Mouse (Mus musculus) retina, embryonic 14.5 days (tissue): ENCODE data around the gene Necab2.

Source experiments
- DNase-seq: peaks from one replicate; pipeline ENCODE4 v3.0.0-alpha.2; 2015; ENCODE audit warnings: low spot score

The Necab2 gene

GRCm38 (mm10) chr8:119446211-119446989, at the start of gene Necab2:
Gene Necab2, plus strand, starts transcription at chr8:119446719.
- peak; percentile 95 for DNase-seq

- no peak for DNase-seq
Measured at GRCm38 (mm10) chr8:119398558-119398957, 48.0 kb upstream of the Necab2 start.

GRCm38 (mm10) chr8:119399255-119399654, 47.3 kb upstream of the Necab2 start:
- no peak for DNase-seq

- DNase-seq = no peak
Measured at GRCm38 (mm10) chr8:119400122-119400671, 46.3 kb upstream of the Necab2 start.

- no peak for DNase-seq
Measured at GRCm38 (mm10) chr8:119400904-119401303, 45.6 kb upstream of the Necab2 start.

GRCm38 (mm10) chr8:119403912-119404311, 42.6 kb upstream of the Necab2 start:
- DNase-seq = no peak

- no peak for DNase-seq
Measured at GRCm38 (mm10) chr8:119404648-119405047, 41.9 kb upstream of the Necab2 start.

- no peak for DNase-seq
Measured at GRCm38 (mm10) chr8:119408311-119408710, 38.2 kb upstream of the Necab2 start.

- DNase-seq = no peak
Measured at GRCm38 (mm10) chr8:119412037-119412734, 34.3 kb upstream of the Necab2 start.

- peak; percentile 89 for DNase-seq
Measured at GRCm38 (mm10) chr8:119412735-119413498, 33.6 kb upstream of the Necab2 start.

- DNase-seq = no peak
Measured at GRCm38 (mm10) chr8:119413605-119414004, 32.9 kb upstream of the Necab2 start.

- DNase-seq = no peak
Measured at GRCm38 (mm10) chr8:119420318-119420717, 26.2 kb upstream of the Necab2 start.

GRCm38 (mm10) chr8:119421603-119422122, 24.9 kb upstream of the Necab2 start:
- no peak for DNase-seq

- no peak for DNase-seq
Measured at GRCm38 (mm10) chr8:119422123-119422711, 24.3 kb upstream of the Necab2 start.

- no peak for DNase-seq
Measured at GRCm38 (mm10) chr8:119423631-119424141, 22.8 kb upstream of the Necab2 start.

GRCm38 (mm10) chr8:119424199-119424733, 22.3 kb upstream of the Necab2 start:
- DNase-seq = no peak

- DNase-seq = no peak
Measured at GRCm38 (mm10) chr8:119424740-119425139, 21.8 kb upstream of the Necab2 start.

- DNase-seq = no peak
Measured at GRCm38 (mm10) chr8:119425533-119425932, 21.0 kb upstream of the Necab2 start.

- no peak for DNase-seq
Measured at GRCm38 (mm10) chr8:119426069-119426735, 20.3 kb upstream of the Necab2 start.

- DNase-seq = no peak
Measured at GRCm38 (mm10) chr8:119427634-119428349, 18.7 kb upstream of the Necab2 start.
